Mouse (Mus musculus) cortical plate, adult 2 months (tissue): ENCODE results near the gene Gm10912. TPM values are rescaled to one million over a fixed set of nuclear protein-coding genes. Genes with fewer than 3 reads are reported as not detected.
A peak's percentile ranks its signal among the peaks of the same experiment; 100 is the strongest.
"Not testable (repeated sequence)": the region's sequence is repeated elsewhere in the genome, so short reads cannot be mapped to it uniquely, and the experiment has no call there.

Source experiments
- H3K27ac ChIP-seq: fragments of 200-500 bp; 2 replicates; pipeline ENCODE4 v1.5.1; 2012; ENCODE audit warnings: low read length, control low read depth, inconsistent platforms; ENCODE audit not compliant: insufficient read depth
- H3K4me1 ChIP-seq: fragments of 200-500 bp; 2 replicates; pipeline ENCODE4 v1.6.1; 2011; ENCODE audit warnings: low read length; ENCODE audit not compliant: control insufficient read depth, insufficient read depth
- H3K4me3 ChIP-seq: fragments of 200-500 bp; 2 replicates; pipeline ENCODE4 v1.5.1; 2011; ENCODE audit warnings: mild to moderate bottlenecking, low read length, control low read depth; ENCODE audit not compliant: insufficient read depth
- CTCF ChIP-seq: fragments of 200-500 bp; IDR thresholded peaks from 2 replicates; pipeline ENCODE4 v1.5.1; 2011; ENCODE audit warnings: mild to moderate bottlenecking, control low read depth, low read length; ENCODE audit not compliant: insufficient read depth; ENCODE audit errors: extremely low read depth
- POLR2A ChIP-seq: fragments of 200-500 bp; IDR thresholded peaks from 2 replicates; pipeline ENCODE4 v1.6.1; 2011; ENCODE audit warnings: mild to moderate bottlenecking, low read length, control low read depth; ENCODE audit not compliant: insufficient read depth; ENCODE audit errors: extremely low read depth
- polyA plus RNA-seq: library from polyadenylated mRNA; depleted of rRNA; stranded (reverse); fragments of >200 nt; gene quantifications from 2 replicates; pipeline ENCODE4 v1.2.3, GENCODE M21; 2012

Gm10912 gene
- polyA plus RNA-seq, 1 experiment: 0.48 TPM

DNA sequence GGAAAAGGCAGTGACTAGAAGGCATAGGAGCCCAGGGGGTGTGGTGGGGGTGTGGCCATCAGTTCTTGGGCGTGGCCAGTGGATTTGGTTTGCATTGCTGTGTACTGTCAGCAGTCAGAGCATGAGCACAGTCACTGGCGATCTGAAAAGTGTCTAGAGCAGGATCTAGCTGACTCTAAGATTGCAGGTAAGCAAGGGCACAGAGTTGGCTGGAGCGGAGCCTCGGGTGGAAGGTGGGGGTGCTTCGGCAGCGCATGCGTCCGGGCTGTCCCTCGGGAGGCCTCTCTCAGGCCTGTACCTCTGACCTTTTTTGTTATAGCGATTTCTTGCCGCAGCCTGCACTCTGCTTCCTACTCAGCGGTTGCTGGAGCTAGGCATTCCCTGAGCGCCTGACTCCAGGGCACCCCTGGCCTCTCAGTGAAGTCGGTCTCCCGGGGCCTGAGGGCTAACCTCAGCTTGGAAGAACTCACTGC is 30.2 kb downstream of the Gm10912 start, which contains the start of gene Cd59a:
Gene Cd59a (plus strand): TSS at position 61 of the 473 bp plus-strand sequence.
- Histone ChIP-seq H3K4me1 (no peaks in the 10 kb centered on the region), H3K27ac (peak within 1 kb of the TSS; percentile 9; the same call in 1 of the 2 replicates), H3K4me3 (peak within 1 kb of the TSS; percentile 53)
- no peak for TF ChIP-seq CTCF
- no peak for TF ChIP-seq POLR2A

DNA sequence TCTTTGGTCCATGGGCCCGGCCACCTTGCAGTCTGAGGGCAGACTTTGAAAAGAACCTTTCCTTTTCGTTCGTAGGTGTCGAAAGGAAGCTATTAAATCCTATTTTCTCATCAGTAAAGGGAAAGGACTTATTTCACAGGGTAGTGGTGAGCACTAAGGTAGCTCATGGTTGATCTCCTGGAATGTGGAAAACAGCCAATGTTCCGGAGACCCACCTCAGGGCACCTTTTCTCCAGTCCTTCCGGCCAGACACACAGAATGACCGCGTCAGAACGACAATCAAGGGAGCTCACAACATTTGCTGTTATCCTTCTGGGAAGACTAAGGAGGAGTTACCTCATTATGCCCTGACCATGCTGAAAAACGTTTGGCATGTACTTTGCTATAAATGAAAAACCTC is 30.6 kb downstream of the Gm10912 start:
- TF ChIP-seq POLR2A: no peak
- no peak for TF ChIP-seq CTCF
- H3K4me1 ChIP-seq: no peaks in the 10 kb centered on the region
- H3K27ac ChIP-seq: peak overlapping the region; percentile 9; the same call in 1 of the 2 replicates
- peak overlapping the region; percentile 53 for H3K4me3 ChIP-seq

DNA sequence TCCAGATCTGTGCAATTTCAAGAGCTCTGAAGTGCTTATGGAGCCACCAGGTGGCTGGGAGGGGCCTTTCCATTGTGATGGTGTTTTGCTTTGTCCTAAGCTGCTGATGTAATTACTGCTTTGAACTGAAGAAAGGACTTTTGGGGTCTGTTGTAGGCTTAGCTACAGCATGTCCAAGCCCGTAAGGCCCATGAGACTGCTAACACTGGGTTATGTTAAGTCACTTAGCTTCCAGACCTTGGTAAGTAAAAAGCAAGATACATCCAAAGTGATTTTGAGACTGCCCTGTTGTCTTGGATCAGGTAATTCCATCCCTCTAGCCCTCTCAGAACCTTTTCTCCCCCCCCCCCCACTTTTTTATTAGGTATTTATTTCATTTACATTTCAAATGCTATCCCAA is 31.2 kb downstream of the Gm10912 start:
- H3K4me1 ChIP-seq, H3K27ac ChIP-seq: not testable (repeated sequence)
- H3K4me3 ChIP-seq: peak overlapping the region; percentile 53; the same call in 1 of the 2 replicates

DNA sequence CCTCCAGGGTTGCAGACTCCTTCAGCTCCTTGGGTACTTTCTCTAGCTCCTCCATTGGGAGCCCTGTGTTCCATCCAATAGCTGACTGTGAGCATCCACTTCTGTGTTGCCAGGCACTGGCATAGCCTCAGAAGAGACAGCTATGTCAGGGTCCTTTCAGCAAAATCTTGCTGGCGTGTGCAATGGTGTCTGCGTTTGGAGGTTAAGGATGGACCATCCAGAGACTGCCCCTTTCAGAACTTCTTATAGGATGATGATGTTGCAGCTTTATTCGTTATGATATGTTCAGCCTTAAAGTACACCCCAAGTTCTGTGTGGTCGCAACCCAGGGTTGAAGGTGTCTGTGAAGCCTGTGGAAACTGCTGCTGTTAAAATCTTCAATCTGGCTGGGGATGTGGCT is 31.8 kb downstream of the Gm10912 start:
- H3K27ac ChIP-seq, H3K4me3 ChIP-seq, H3K4me1 ChIP-seq: not testable (repeated sequence)

DNA sequence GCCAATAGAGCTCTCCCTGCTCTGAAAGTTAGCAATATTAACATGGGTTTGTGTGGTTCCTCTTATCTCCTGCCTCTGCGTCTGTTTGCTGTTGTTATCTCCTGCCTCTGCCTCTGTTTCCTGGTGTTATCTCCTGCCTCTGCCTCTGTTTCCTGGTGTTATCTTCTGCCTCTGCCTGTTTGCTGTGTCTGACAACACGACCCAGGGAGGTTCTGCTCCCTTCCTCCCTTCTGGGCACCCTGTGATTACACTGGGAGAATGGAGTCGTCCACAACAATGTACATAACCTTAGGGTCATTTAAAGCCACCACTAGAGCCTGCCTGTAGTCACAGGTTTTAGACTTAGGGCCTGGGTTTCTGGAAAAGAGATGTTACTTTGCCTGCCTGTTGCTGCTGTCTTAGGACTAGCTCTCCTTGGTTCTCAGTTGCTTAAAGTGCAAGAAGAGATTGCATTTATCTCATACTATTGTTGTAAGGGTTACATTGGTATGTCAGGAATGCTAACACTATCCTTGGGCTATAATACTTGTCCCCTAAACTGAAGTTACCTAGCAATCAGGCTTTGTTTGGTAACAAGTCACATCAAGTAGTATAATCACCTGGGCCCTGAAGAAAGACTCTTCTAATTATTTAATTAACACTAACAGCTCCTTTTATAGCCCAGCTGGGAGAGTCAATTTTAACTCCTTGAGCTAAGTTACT is 33.1 kb downstream of the Gm10912 start:
- no peaks in the 10 kb centered on the region for H3K4me1 ChIP-seq
- H3K27ac ChIP-seq: no peak overlapping the region
- TF ChIP-seq CTCF (no peak), POLR2A (no peak)
- H3K4me3 ChIP-seq: no peak overlapping the region

DNA sequence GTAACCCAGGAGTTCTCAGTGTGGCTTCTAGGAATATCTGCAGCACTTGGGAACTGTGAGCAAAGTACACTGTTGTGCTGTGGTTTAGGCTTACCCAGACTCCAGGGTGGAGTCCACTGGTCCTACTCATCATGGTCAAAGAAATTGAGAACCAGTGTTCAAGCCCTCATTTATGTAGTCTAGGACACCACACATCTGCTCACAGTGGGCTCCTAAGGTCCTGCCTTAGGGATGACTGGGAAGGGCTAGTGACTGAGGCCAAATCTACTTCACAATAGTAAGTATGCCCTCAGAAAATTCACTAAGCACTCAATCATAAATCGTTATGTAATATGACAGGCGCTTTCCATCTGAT is 33.6 kb downstream of the Gm10912 start:
- no peak for TF ChIP-seq CTCF
- TF ChIP-seq POLR2A: no peak
- Histone ChIP-seq H3K27ac (no peak overlapping the region), H3K4me1 (no peaks in the 10 kb centered on the region), H3K4me3 (no peak overlapping the region)

DNA sequence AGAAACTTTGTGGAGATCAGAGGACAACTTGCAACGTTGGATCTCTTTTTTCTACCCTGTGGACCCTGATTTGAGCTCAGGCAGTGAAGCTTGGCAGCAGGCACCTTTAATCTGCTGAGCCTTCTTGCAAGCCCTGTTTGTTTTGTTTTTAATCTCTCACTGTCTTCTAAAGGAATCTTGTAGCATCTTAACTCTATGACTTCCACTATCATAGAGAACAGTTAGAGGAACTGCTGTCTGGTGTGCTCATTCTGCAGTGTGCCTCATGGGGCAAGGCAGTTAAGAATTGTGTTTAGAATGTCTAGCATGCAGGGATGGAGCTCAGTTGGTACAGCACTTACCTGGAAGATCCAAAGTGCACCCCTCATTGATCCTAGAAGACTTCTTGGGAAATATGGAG is 34.3 kb downstream of the Gm10912 start:
- no peak overlapping the region for H3K27ac ChIP-seq
- TF ChIP-seq CTCF (no peak), POLR2A (no peak)
- no peak overlapping the region for H3K4me3 ChIP-seq
- no peaks in the 10 kb centered on the region for H3K4me1 ChIP-seq

DNA sequence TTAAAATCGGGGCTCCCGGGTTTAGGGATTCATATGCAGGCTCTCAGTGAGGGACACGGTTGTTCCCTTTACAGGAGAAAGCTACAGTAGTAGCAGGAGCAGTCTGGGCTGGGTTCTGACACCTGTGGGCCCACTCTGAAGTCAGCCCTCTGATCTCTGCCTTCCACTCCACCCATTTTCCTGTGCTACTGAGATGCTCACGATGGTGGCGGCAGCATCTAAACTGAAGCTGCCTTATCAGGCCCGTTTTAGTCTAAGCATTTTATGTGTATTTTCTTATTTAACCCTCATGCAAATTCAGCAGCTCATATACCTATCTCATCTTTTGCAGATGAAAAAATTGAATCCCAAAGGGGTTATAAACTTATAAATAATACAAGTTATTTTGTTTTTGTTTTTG is 39.2 kb downstream of the Gm10912 start:
- Histone ChIP-seq H3K4me3 (no peak overlapping the region), H3K27ac (no peak overlapping the region), H3K4me1 (no peaks in the 10 kb centered on the region)
- TF ChIP-seq POLR2A: no peak
- TF ChIP-seq CTCF: no peak

DNA sequence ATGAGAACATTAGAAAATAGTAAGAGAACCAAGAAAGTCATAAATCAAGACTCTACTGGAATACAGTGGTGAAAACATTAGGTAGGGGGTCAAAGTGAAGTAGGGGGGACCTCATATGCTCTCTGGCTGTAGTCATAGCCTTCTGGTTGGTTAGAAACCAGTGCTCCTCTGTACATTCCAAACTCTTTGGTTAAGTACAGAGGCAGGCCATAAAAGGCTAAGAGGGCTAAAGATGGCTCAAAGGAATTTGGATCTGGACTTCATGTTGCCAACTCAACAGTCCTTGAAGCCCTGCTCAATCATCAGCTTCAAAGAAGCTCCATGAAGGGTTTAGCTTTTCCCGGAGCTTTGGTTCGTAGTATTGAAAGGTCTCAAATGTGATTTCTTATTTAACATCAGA is 43.4 kb downstream of the Gm10912 start:
- not testable (repeated sequence) for H3K4me3 ChIP-seq, H3K27ac ChIP-seq, H3K4me1 ChIP-seq

DNA sequence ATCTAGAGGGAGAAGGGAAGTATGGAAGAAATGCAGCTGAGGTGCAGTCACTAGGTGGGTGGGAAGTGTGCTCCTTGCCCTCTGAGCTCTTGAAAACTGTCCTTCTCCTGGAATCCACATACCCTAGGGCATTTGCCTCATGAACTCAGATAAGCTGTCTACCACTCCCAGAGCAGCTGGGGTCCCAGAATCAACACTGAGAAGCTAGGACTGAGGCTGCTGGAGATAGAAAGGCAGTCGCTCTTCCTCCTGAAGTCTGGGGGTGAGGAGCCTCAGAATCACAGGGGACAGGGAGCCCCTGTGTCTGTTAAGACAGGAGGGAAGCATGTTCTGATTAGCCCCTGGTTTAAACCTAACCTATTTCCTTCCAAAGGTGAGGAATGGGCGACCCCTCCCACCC is 43.9 kb downstream of the Gm10912 start:
- H3K4me1 ChIP-seq: no peaks in the 10 kb centered on the region
- no peak overlapping the region for H3K27ac ChIP-seq
- H3K4me3 ChIP-seq: no peak overlapping the region
- TF ChIP-seq CTCF (no peak), POLR2A (no peak)

DNA sequence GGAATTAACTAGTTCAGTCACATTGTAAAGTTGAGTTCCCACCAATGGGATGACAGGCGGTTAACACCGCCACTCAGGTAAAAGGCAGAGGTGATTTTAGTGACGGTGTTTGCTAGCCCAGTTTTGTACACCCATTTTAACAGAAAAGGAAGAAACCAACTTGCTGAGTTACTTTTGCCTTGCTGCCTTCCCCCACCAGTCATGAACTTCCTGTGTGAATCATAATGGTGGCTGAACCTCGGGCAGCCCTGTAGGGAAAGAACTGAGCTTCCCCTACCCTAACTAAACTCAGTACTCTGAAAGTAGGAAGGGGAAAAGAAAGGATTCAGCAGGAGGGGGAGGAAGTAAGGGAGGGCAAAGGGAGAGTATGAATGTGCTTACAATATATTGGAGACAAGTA is 44.4 kb downstream of the Gm10912 start:
- Histone ChIP-seq H3K4me3 (no peak overlapping the region), H3K27ac (no peak overlapping the region), H3K4me1 (no peaks in the 10 kb centered on the region)
- TF ChIP-seq POLR2A (no peak), CTCF (no peak)

DNA sequence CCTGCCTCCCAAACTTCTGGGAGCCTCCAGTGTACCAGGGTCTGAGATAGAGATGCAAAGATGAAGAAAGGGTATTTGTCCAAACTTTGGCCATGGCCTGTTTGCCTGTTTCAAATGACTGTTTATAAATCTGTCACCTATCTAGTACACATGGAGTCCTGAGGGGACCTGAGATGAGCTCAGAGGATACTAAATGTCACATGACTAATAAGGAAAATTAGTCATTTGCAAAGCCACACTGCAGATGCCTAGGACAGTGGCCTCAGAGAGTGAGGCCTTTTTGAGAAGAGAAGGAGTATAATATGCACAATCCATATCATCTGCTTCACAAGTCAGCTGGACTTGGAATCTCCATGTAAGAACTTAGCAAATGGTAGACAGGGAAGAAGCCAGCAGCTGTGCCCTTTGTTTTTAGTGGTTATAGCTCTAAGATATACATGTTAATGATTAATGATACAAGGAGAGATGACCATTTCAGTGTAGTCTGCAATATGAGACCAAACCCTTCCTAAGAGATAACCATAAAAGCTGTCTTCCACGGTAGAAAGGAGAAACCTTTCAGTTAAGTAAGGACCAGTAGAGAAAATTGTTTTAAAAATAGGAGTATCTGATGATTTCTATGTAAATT is 45.7 kb downstream of the Gm10912 start:
- H3K27ac ChIP-seq, H3K4me3 ChIP-seq, H3K4me1 ChIP-seq: not testable (repeated sequence)

DNA sequence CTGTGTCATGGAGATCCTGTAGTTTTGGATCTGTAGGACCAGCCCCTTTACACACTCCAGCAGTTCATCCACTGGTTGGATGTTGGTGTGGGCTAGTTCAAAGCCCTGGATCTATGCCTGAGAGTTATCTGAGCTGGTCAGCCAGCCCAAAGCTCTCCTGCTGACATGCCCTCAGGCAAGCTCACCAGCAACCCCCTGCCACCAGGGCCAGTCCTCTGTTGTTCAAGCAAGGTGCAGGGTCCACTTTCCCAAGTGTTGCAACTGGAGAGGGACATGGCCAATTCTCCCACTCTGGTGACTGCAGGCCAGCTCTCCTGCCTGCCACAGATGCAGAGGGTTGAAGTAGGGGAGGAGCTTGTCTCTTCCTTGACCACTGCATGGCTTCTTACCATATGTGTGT is 47.9 kb downstream of the Gm10912 start:
- H3K27ac ChIP-seq, H3K4me1 ChIP-seq, H3K4me3 ChIP-seq: not testable (repeated sequence)
